Mouse (Mus musculus) layer of hippocampus, postnatal 25 days (tissue): ENCODE data around the gene Cacna1c. TPM values are rescaled to one million over a fixed set of nuclear protein-coding genes. Genes with fewer than 3 reads are reported as not detected.
A peak's percentile ranks its signal among the peaks of the same experiment; 100 is the strongest.

Experiments
- DNase-seq, 2 experiments: peaks; one replicate each; pipeline ENCODE4 v3.0.0; 2022; ENCODE audit warnings: mixed read lengths in 2 of 2, low spot score in 1 of 2; ENCODE audit errors: extremely low spot score in 1 of 2
- total RNA-seq, 2 experiments: library from RNA; stranded (reverse); gene quantifications; 2 replicates each; pipeline ENCODE4 v1.2.3; 2021

The Cacna1c gene
- total RNA-seq, 2 experiments from 2014 or later = 69.0 to 86.7 TPM

- DNase-seq = no peak
Measured at GRCm38 (mm10) chr6:118649121-118649783, 547.0 kb downstream of the Cacna1c start.

- peak; percentile 78 to 96 for DNase-seq
Measured at GRCm38 (mm10) chr6:118646265-118647061, 549.8 kb downstream of the Cacna1c start.

GRCm38 (mm10) chr6:118644866-118645265 lies 551.4 kb downstream of the Cacna1c start:
- no peak for DNase-seq

- DNase-seq = no peak
Measured at GRCm38 (mm10) chr6:118643541-118643940, 552.7 kb downstream of the Cacna1c start.

- DNase-seq = no peak
Measured at GRCm38 (mm10) chr6:118641671-118642325, 554.4 kb downstream of the Cacna1c start.

GRCm38 (mm10) chr6:118639816-118640215 lies 556.4 kb downstream of the Cacna1c start:
- DNase-seq = no peak

GRCm38 (mm10) chr6:118638911-118639310 lies 557.3 kb downstream of the Cacna1c start:
- DNase-seq = no peak

- no peak for DNase-seq
Measured at GRCm38 (mm10) chr6:118632491-118632890, 563.7 kb downstream of the Cacna1c start.

- no peak for DNase-seq
Measured at GRCm38 (mm10) chr6:118630006-118630405, 566.2 kb downstream of the Cacna1c start.

GRCm38 (mm10) chr6:118626246-118626645 lies 570.0 kb downstream of the Cacna1c start:
- no peak for DNase-seq

GRCm38 (mm10) chr6:118623609-118624008 lies 572.6 kb downstream of the Cacna1c start:
- no peak for DNase-seq

- DNase-seq = no peak
Measured at GRCm38 (mm10) chr6:118621866-118622265, 574.4 kb downstream of the Cacna1c start.

GRCm38 (mm10) chr6:118621406-118621805 lies 574.8 kb downstream of the Cacna1c start:
- DNase-seq = no peak

- DNase-seq = no peak
Measured at GRCm38 (mm10) chr6:118608906-118609305, 587.3 kb downstream of the Cacna1c start.

- DNase-seq = no peak
Measured at GRCm38 (mm10) chr6:118605974-118606373, 590.2 kb downstream of the Cacna1c start.

- DNase-seq = no peak
Measured at GRCm38 (mm10) chr6:118603825-118604224, 592.4 kb downstream of the Cacna1c start.

GRCm38 (mm10) chr6:118595681-118596055 lies 600.5 kb downstream of the Cacna1c start:
- no peak for DNase-seq

- no peak for DNase-seq
Measured at GRCm38 (mm10) chr6:118594833-118595680, 601.2 kb downstream of the Cacna1c start.

GRCm38 (mm10) chr6:118594070-118594469 lies 602.1 kb downstream of the Cacna1c start:
- DNase-seq = no peak

- DNase-seq = no peak
Measured at GRCm38 (mm10) chr6:118593377-118594061, 602.7 kb downstream of the Cacna1c start.
